Mouse (Mus musculus): ENCODE data around the gene Nckap5l. TPM values are rescaled to one million over a fixed set of nuclear protein-coding genes. Genes with fewer than 3 reads are reported as not detected.
A peak's percentile ranks its signal among the peaks of the same experiment; 100 is the strongest.

Nckap5l gene
- polyA plus RNA-seq (2014; fragmentation: Nextera tagmentation; extraction: Ambion mirVana) = 7.5 and 9.2 TPM in 2 replicates

- Histone ChIP-seq H3K4me2 (ENCODE audit: low read length) (peak within 1 kb of the TSS; percentile 89), H3K4me3 (ENCODE audit: control insufficient read depth in 1 of 2, insufficient read depth in 1 of 2, low read depth in 1 of 2, low read length in 2 of 2) (peak within 1 kb of the TSS; percentile 83 to 91), H3K27ac (replicated peaks in 1 of 2; ENCODE audit: control insufficient read depth in 1 of 2, insufficient read depth in 1 of 2, low read depth in 2 of 2, low read length in 2 of 2) (peak within 1 kb of the TSS; percentile 80 to 94), H3K9ac (ENCODE audit: low read length) (peak within 1 kb of the TSS; percentile 77), H3K4me1 (ENCODE audit: control insufficient read depth in 2 of 2, insufficient read depth in 2 of 2, low read length in 2 of 2) (peaks cover 14 to 20% of the 10 kb centered on the region in 2 experiments; a peak in 3 of 4 replicates), H3K36me3 (ENCODE audit: control insufficient read depth, insufficient read depth, low read length) (peaks cover 2% of the 10 kb centered on the region; the same call in 1 of the 2 replicates), H3K27me3 (ENCODE audit: control insufficient read depth, insufficient read depth, low read length) (no peaks in the 10 kb centered on the region), H3K9me3 (ENCODE audit: control insufficient read depth, low read length) (no peaks in the 10 kb centered on the region)
- 1% methylated on average over 39 of the region's 45 CpGs for WGBS
- ATAC-seq (ENCODE audit: insufficient number of reproducible peaks, insufficient read depth, low FRiP score, low read depth) = peak; percentile 95
These were observed at the start of gene Nckap5l for GRCm38 (mm10) chr15:99457606-99458401. Nckap5l (minus strand) TSS chr15:99457748.

- Histone ChIP-seq H3K4me3 (ENCODE audit: control insufficient read depth in 1 of 2, insufficient read depth in 1 of 2, low read depth in 1 of 2, low read length in 2 of 2) (no peak overlapping the region), H3K9ac (ENCODE audit: low read length) (no peak overlapping the region), H3K36me3 (ENCODE audit: control insufficient read depth, insufficient read depth, low read length) (no peaks in the 10 kb centered on the region), H3K4me2 (ENCODE audit: low read length) (no peak overlapping the region), H3K4me1 (ENCODE audit: control insufficient read depth in 2 of 2, insufficient read depth in 2 of 2, low read length in 2 of 2) (peaks cover 12 to 15% of the 10 kb centered on the region in 2 experiments; a peak in 3 of 4 replicates), H3K27ac (replicated peaks in 1 of 2; ENCODE audit: control insufficient read depth in 1 of 2, insufficient read depth in 1 of 2, low read depth in 2 of 2, low read length in 2 of 2) (no peak overlapping the region; a peak in 1 of 4 replicates), H3K27me3 (ENCODE audit: control insufficient read depth, insufficient read depth, low read length) (peaks cover 32% of the 10 kb centered on the region), H3K9me3 (ENCODE audit: control insufficient read depth, low read length) (no peaks in the 10 kb centered on the region)
- 59% methylated on average over 15 of the region's 15 CpGs for WGBS
- no peak for ATAC-seq (ENCODE audit: insufficient number of reproducible peaks, insufficient read depth, low FRiP score, low read depth)
These were observed 48.0 kb upstream of the Nckap5l start for GRCm38 (mm10) chr15:99505324-99506095.

GRCm38 (mm10) chr15:99503256-99503655 is 45.7 kb upstream of the Nckap5l start:
- WGBS = 62% methylated on average over 5 of the region's 5 CpGs

GRCm38 (mm10) chr15:99502311-99502831 is 44.8 kb upstream of the Nckap5l start:
- Histone ChIP-seq H3K36me3 (ENCODE audit: control insufficient read depth, insufficient read depth, low read length) (no peaks in the 10 kb centered on the region), H3K4me3 (ENCODE audit: control insufficient read depth in 1 of 2, insufficient read depth in 1 of 2, low read depth in 1 of 2, low read length in 2 of 2) (no peak overlapping the region), H3K27me3 (ENCODE audit: control insufficient read depth, insufficient read depth, low read length) (peaks cover 26% of the 10 kb centered on the region), H3K4me1 (ENCODE audit: control insufficient read depth in 2 of 2, insufficient read depth in 2 of 2, low read length in 2 of 2) (peaks cover 42 to 46% of the 10 kb centered on the region in 2 experiments), H3K9me3 (ENCODE audit: control insufficient read depth, low read length) (no peaks in the 10 kb centered on the region), H3K27ac (replicated peaks in 1 of 2; ENCODE audit: control insufficient read depth in 1 of 2, insufficient read depth in 1 of 2, low read depth in 2 of 2, low read length in 2 of 2) (no peak overlapping the region), H3K4me2 (ENCODE audit: low read length) (no peak overlapping the region), H3K9ac (ENCODE audit: low read length) (no peak overlapping the region)
- ATAC-seq (ENCODE audit: insufficient number of reproducible peaks, insufficient read depth, low FRiP score, low read depth) = no peak
- WGBS = 76% methylated on average over 12 of the region's 12 CpGs

More at GRCm38 (mm10) chr15:99503256-99503655, 45.7 kb upstream of the Nckap5l start:
- Histone ChIP-seq H3K4me2 (ENCODE audit: low read length) (no peak overlapping the region), H3K4me3 (ENCODE audit: control insufficient read depth in 1 of 2, insufficient read depth in 1 of 2, low read depth in 1 of 2, low read length in 2 of 2) (no peak overlapping the region), H3K9ac (ENCODE audit: low read length) (no peak overlapping the region), H3K27me3 (ENCODE audit: control insufficient read depth, insufficient read depth, low read length) (peaks cover 28% of the 10 kb centered on the region), H3K36me3 (ENCODE audit: control insufficient read depth, insufficient read depth, low read length) (no peaks in the 10 kb centered on the region), H3K27ac (replicated peaks in 1 of 2; ENCODE audit: control insufficient read depth in 1 of 2, insufficient read depth in 1 of 2, low read depth in 2 of 2, low read length in 2 of 2) (no peak overlapping the region), H3K9me3 (ENCODE audit: control insufficient read depth, low read length) (no peaks in the 10 kb centered on the region), H3K4me1 (ENCODE audit: control insufficient read depth in 2 of 2, insufficient read depth in 2 of 2, low read length in 2 of 2) (peaks cover 34 to 38% of the 10 kb centered on the region in 2 experiments)
- no peak for ATAC-seq (ENCODE audit: insufficient number of reproducible peaks, insufficient read depth, low FRiP score, low read depth)

GRCm38 (mm10) chr15:99501292-99502260 is 44.0 kb upstream of the Nckap5l start:
- ATAC-seq (ENCODE audit: insufficient number of reproducible peaks, insufficient read depth, low FRiP score, low read depth) = no peak
- H3K4me1 ChIP-seq (ENCODE audit: control insufficient read depth in 2 of 2, insufficient read depth in 2 of 2, low read length in 2 of 2) = peaks cover 44 to 48% of the 10 kb centered on the region in 2 experiments
- peaks cover 26% of the 10 kb centered on the region for H3K27me3 ChIP-seq (ENCODE audit: control insufficient read depth, insufficient read depth, low read length)
- H3K36me3 ChIP-seq (ENCODE audit: control insufficient read depth, insufficient read depth, low read length) = no peaks in the 10 kb centered on the region
- no peak overlapping the region for H3K4me3 ChIP-seq (ENCODE audit: control insufficient read depth in 1 of 2, insufficient read depth in 1 of 2, low read depth in 1 of 2, low read length in 2 of 2)
- no peak overlapping the region for H3K27ac ChIP-seq (replicated peaks in 1 of 2; ENCODE audit: control insufficient read depth in 1 of 2, insufficient read depth in 1 of 2, low read depth in 2 of 2, low read length in 2 of 2)
- no peak overlapping the region for H3K4me2 ChIP-seq (ENCODE audit: low read length)
- no peaks in the 10 kb centered on the region for H3K9me3 ChIP-seq (ENCODE audit: control insufficient read depth, low read length)
- 77% methylated on average over 20 of the region's 20 CpGs for WGBS
- no peak overlapping the region for H3K9ac ChIP-seq (ENCODE audit: low read length)

GRCm38 (mm10) chr15:99500320-99500719 is 42.8 kb upstream of the Nckap5l start:
- Histone ChIP-seq H3K4me3 (ENCODE audit: control insufficient read depth in 1 of 2, insufficient read depth in 1 of 2, low read depth in 1 of 2, low read length in 2 of 2) (no peak overlapping the region), H3K9me3 (ENCODE audit: control insufficient read depth, low read length) (no peaks in the 10 kb centered on the region), H3K27ac (replicated peaks in 1 of 2; ENCODE audit: control insufficient read depth in 1 of 2, insufficient read depth in 1 of 2, low read depth in 2 of 2, low read length in 2 of 2) (no peak overlapping the region), H3K9ac (ENCODE audit: low read length) (no peak overlapping the region), H3K27me3 (ENCODE audit: control insufficient read depth, insufficient read depth, low read length) (peaks cover 18% of the 10 kb centered on the region), H3K36me3 (ENCODE audit: control insufficient read depth, insufficient read depth, low read length) (no peaks in the 10 kb centered on the region), H3K4me2 (ENCODE audit: low read length) (peak overlapping the region; percentile 17; the same call in 1 of the 2 replicates), H3K4me1 (ENCODE audit: control insufficient read depth in 2 of 2, insufficient read depth in 2 of 2, low read length in 2 of 2) (peaks cover 36 to 42% of the 10 kb centered on the region in 2 experiments)
- WGBS = 12% methylated on average over 5 of the region's 5 CpGs
- ATAC-seq (ENCODE audit: insufficient number of reproducible peaks, insufficient read depth, low FRiP score, low read depth) = no peak
